In genomic region chr9:58311191-58311910, GRCm38 (mm10) we compare ENCODE assay signal across 8 mouse cellular contexts. TPM values are rescaled to one million over a fixed set of nuclear protein-coding genes. Genes with fewer than 3 reads are reported as not detected.
A peak's percentile ranks its signal among the peaks of the same experiment; 100 is the strongest.
DNase-seq lines count a peak whose midpoint lies in the region; ATAC-seq and TF ChIP-seq lines count a peak whose summit lies in the region.

No protein-coding gene starts in this region.

- DNase-seq in heart, adult 2 months: peak; percentile 59 to 67
- DNase-seq in heart, postnatal 36 days: no peak
- no peak for DNase-seq in forebrain, embryonic 10.5 days (ENCODE audit: extremely low spot score, low spot score)
- peak; percentile 29 for DNase-seq in lung, postnatal 36 days
- DNase-seq in layer of hippocampus, adult 9-10 months (ENCODE audit: low spot score): no peak
- no peak for DNase-seq in left cerebral cortex, postnatal 14 days (ENCODE audit: low spot score in 2 of 2)

- WGBS in heart, adult 2 months: 65% methylated on average over 33 of the region's 33 CpGs
- 52% methylated on average over 33 of the region's 33 CpGs for WGBS in forebrain, embryonic 10.5 days
- 71% methylated on average over 33 of the region's 33 CpGs for WGBS in intestine, embryonic 15.5 days

- no peaks in the 10 kb centered on the region for H3K9me3 ChIP-seq in forebrain, embryonic 10.5 days
- no peaks in the 10 kb centered on the region for H3K9me3 ChIP-seq in intestine, embryonic 15.5 days

- H3K4me3 ChIP-seq in heart, adult 2 months: peak overlapping the region; percentile 53
- peak overlapping the region; percentile 53 for H3K4me3 ChIP-seq in forebrain, embryonic 10.5 days
- peak overlapping the region; percentile 51 for H3K4me3 ChIP-seq in intestine, embryonic 15.5 days (replicated peaks)

- TF ChIP-seq CTCF in heart, adult 2 months (IDR thresholded peaks at IDR 0.05): peak; percentile 47

- peak overlapping the region; percentile 88 for H3K4me2 ChIP-seq in intestine, embryonic 15.5 days (replicated peaks)

- ATAC-seq in intestine, embryonic 15.5 days: no peak
- ATAC-seq in erythroblast, adult 5-6 weeks (replicated peaks; ENCODE audit: low FRiP score, poor library complexity, severe bottlenecking): no peak

- peak overlapping the region; percentile 39 for H3K9ac ChIP-seq in heart, adult 2 months (ENCODE audit: low read depth, low read length)
- H3K9ac ChIP-seq in intestine, embryonic 15.5 days: peak overlapping the region; percentile 56

- intact Hi-C loops in heart, adult 2 months (cut with DNase I): loop anchor here (5.0 kb wide), 1 partner anchor 219 kb away; no protein-coding TSS in a partner anchor
- intact Hi-C loops in heart, postnatal 36 days (cut with DNase I): no loop called here
- intact Hi-C loops in left cerebral cortex, postnatal 14 days (cut with DNase I): no loop called here

- peaks cover 11% of the 10 kb centered on the region for H3K4me1 ChIP-seq in heart, adult 2 months (ENCODE audit: control insufficient read depth, insufficient read depth, low read length)
- peaks cover 69% of the 10 kb centered on the region for H3K4me1 ChIP-seq in forebrain, embryonic 10.5 days
- H3K4me1 ChIP-seq in intestine, embryonic 15.5 days (replicated peaks): peaks cover 51% of the 10 kb centered on the region

- TF ChIP-seq EP300 in heart, adult 2 months (IDR thresholded peaks at IDR 0.05; ENCODE audit: insufficient read depth, low read depth, low read length): no peak

- H3K79me2 ChIP-seq in heart, adult 2 months (replicated peaks; ENCODE audit: control insufficient read depth, insufficient read depth, low read length): no peaks in the 10 kb centered on the region

- peaks cover 6% of the 10 kb centered on the region; the same call in 1 of the 2 replicates for H3K27me3 ChIP-seq in heart, adult 2 months (ENCODE audit: control insufficient read depth, insufficient read depth, low read length)
- H3K27me3 ChIP-seq in forebrain, embryonic 10.5 days (ENCODE audit: poor library complexity, severe bottlenecking): peaks cover 70% of the 10 kb centered on the region
- peaks cover 17% of the 10 kb centered on the region for H3K27me3 ChIP-seq in intestine, embryonic 15.5 days (replicated peaks)

- peak overlapping the region; percentile 42 for H3K27ac ChIP-seq in heart, adult 2 months
- peak overlapping the region; percentile 84 for H3K27ac ChIP-seq in forebrain, embryonic 10.5 days
- 0 out of 2 replicates have a peak overlapping the region, but pooled peaks have one; percentile 17 for H3K27ac ChIP-seq in intestine, embryonic 15.5 days

- no peaks in the 10 kb centered on the region for H3K36me3 ChIP-seq in heart, adult 2 months (ENCODE audit: control insufficient read depth, insufficient read depth, low read length)
- no peaks in the 10 kb centered on the region for H3K36me3 ChIP-seq in forebrain, embryonic 10.5 days (replicated peaks)
- H3K36me3 ChIP-seq in intestine, embryonic 15.5 days: no peaks in the 10 kb centered on the region

- TF ChIP-seq POLR2A in heart, adult 2 months (IDR thresholded peaks at IDR 0.05; ENCODE audit: insufficient read depth, low read depth, low read length): no peak

RNA-seq across cellular contexts. Expression of gene Loxl1, which starts 1.6 kb away (rescaled TPM):
- total RNA-seq in heart, adult 2 months (2021): 10 to 100 TPM; 22.1 to 28.4 TPM
- 57.5 and 59.7 TPM in 2 replicates for polyA plus RNA-seq in heart, adult 2 months (2012; rRNA removed)
- 10 to 100 TPM; 29.6 TPM for total RNA-seq in heart, postnatal 36 days (2021)
- polyA plus RNA-seq in forebrain, embryonic 10.5 days (2016; fragmentation: Nextera tagmentation; extraction: Ambion mirVana): 7.1 and 7.2 TPM in 2 replicates
- polyA plus RNA-seq in intestine, embryonic 15.5 days (2015; fragmentation: Nextera tagmentation; extraction: Ambion mirVana): 34.1 and 36.2 TPM in 2 replicates
- not detected in 2 replicates for total RNA-seq in erythroblast, adult 5-6 weeks (2015; ENCODE audit: low replicate concordance)
- total RNA-seq in erythroblast, adult 5-6 weeks (2017; ENCODE audit: low replicate concordance): 0.17 TPM in 1 of 2 replicates, not detected in the other
- total RNA-seq in left cerebral cortex, postnatal 14 days (2021): 1 to 10 TPM; 3.4 to 3.8 TPM

RNA-seq across cellular contexts. Expression of gene Stoml1, which starts 58.4 kb away (rescaled TPM):
- total RNA-seq in heart, adult 2 months (2021): 1 to 10 TPM; 9.2 to 9.6 TPM
- 23.4 and 29.4 TPM in 2 replicates for polyA plus RNA-seq in heart, adult 2 months (2012; rRNA removed)
- total RNA-seq in heart, postnatal 36 days (2021): 10 to 100 TPM; 10.2 to 10.4 TPM
- polyA plus RNA-seq in forebrain, embryonic 10.5 days (2016; fragmentation: Nextera tagmentation; extraction: Ambion mirVana): 24.8 and 28.8 TPM in 2 replicates
- polyA plus RNA-seq in intestine, embryonic 15.5 days (2015; fragmentation: Nextera tagmentation; extraction: Ambion mirVana): 21.3 and 21.4 TPM in 2 replicates
- 1.2 and 8.6 TPM in 2 replicates for total RNA-seq in erythroblast, adult 5-6 weeks (2015; ENCODE audit: low replicate concordance)
- 2.1 and 2.3 TPM in 2 replicates for total RNA-seq in erythroblast, adult 5-6 weeks (2017; ENCODE audit: low replicate concordance)
- 10 to 100 TPM; 71.8 to 76.7 TPM for total RNA-seq in left cerebral cortex, postnatal 14 days (2021)

RNA-seq across cellular contexts. Expression of gene Tbc1d21, which starts 58.9 kb away (rescaled TPM):
- not detected for total RNA-seq in heart, adult 2 months (2021)
- polyA plus RNA-seq in heart, adult 2 months (2012; rRNA removed): not detected in 2 replicates
- total RNA-seq in heart, postnatal 36 days (2021): not detected
- not detected in 2 replicates for polyA plus RNA-seq in forebrain, embryonic 10.5 days (2016; fragmentation: Nextera tagmentation; extraction: Ambion mirVana)
- polyA plus RNA-seq in intestine, embryonic 15.5 days (2015; fragmentation: Nextera tagmentation; extraction: Ambion mirVana): not detected in 2 replicates
- total RNA-seq in erythroblast, adult 5-6 weeks (2015; ENCODE audit: low replicate concordance): not detected in 2 replicates
- not detected in 2 replicates for total RNA-seq in erythroblast, adult 5-6 weeks (2017; ENCODE audit: low replicate concordance)
- not detected for total RNA-seq in left cerebral cortex, postnatal 14 days (2021)

Comparison
In these comparisons a context has a peak if more than half of its experiments do, and no peak if none do; other contexts are left out.
1. DNase-seq: peak in heart, adult 2 months (2 of 2) and lung, postnatal 36 days (single experiment); none in heart, postnatal 36 days (0 of 2), forebrain, embryonic 10.5 days (single experiment), layer of hippocampus, adult 9-10 months (single experiment) and left cerebral cortex, postnatal 14 days (0 of 2).
2. H3K27ac ChIP-seq: peak in every context shown above with its lines; median percentile 84 in forebrain, embryonic 10.5 days; 42 in heart, adult 2 months; 17 in intestine, embryonic 15.5 days.
3. RNA of gene Loxl1, which starts 1.6 kb away (total RNA-seq): 29.6 TPM in heart, postnatal 36 days and 22.1 to 28.4 TPM in heart, adult 2 months; 3.4 to 3.8 TPM in left cerebral cortex, postnatal 14 days and 0.17 TPM in erythroblast, adult 5-6 weeks; every median in the first group is over 4 times any median in the second.
4. RNA of gene Stoml1, which starts 58.4 kb away (total RNA-seq): 71.8 to 76.7 TPM in left cerebral cortex, postnatal 14 days; 10.2 to 10.4 TPM in heart, postnatal 36 days, 9.2 to 9.6 TPM in heart, adult 2 months and 1.2 to 8.6 TPM in erythroblast, adult 5-6 weeks; every median in the first group is over 4 times any median in the second.
5. Peak in every context shown above with its lines, with median percentiles within 50 percentile points of each other: H3K4me3 ChIP-seq.